Mouse (Mus musculus) olfactory bulb, adult 2 months (tissue): Measurements from ENCODE around the gene Hcrt.

Experiments used
- CTCF ChIP-seq: fragments of 200-500 bp; IDR thresholded peaks from 2 replicates; pipeline ENCODE4 v1.5.1; 2012; ENCODE audit warnings: low read depth, mild to moderate bottlenecking, low read length, moderate library complexity; ENCODE audit not compliant: insufficient read depth
- POLR2A ChIP-seq: fragments of 200-500 bp; IDR thresholded peaks from 2 replicates; pipeline ENCODE4 v1.6.1; 2012; ENCODE audit warnings: mild to moderate bottlenecking, low read depth, low read length, moderate library complexity; ENCODE audit not compliant: insufficient read depth

DNA sequence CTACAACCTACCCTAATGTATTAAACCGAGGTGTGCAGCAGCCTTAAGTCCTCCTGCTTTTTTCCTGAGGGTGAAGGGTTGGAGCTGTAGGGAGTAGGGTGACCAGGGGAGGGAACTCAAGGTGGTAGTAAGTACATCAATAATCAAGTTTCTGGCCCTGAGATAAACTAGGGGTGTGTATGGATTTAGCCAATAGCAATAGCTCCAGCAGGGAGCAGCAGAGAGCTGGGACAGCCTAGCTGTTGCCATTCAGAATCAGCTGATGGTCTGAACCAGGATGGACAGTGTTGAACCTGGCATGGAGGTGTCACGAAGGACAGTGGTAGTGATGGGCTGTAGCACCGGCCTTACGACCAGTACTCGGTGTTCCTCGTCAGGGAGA is 48.2 kb downstream of the Hcrt start:
- TF ChIP-seq POLR2A (no peak), CTCF (peak; percentile 41; the same call in 1 of the 2 replicates)
